Mouse (Mus musculus): ENCODE results near the gene Pxk.

GRCm38 (mm10) chr14:8146611-8147223, 48.7 kb downstream of the Pxk start:
- TF ChIP-seq CTCF (IDR thresholded peaks at IDR 0.05; ENCODE audit: borderline replicate concordance, extremely low read depth, insufficient read depth, insufficient read length), result no peak
- no peak for TF ChIP-seq POLR2A (IDR thresholded peaks at IDR 0.05; ENCODE audit: borderline replicate concordance, extremely low read depth, insufficient read depth, insufficient read length, poor library complexity, severe bottlenecking)
